Mouse (Mus musculus) right cerebral cortex, postnatal 4 days (tissue): ENCODE results near the gene Hs6st3.
A peak's percentile ranks its signal among the peaks of the same experiment; 100 is the strongest.
"Not testable (repeated sequence)": the region's sequence is repeated elsewhere in the genome, so short reads cannot be mapped to it uniquely, and the experiment has no call there.

ENCODE experiments used
- DNase-seq: peaks from one replicate; pipeline ENCODE4 v3.0.0-alpha.2; 2022

The Hs6st3 gene

GRCm38 (mm10) chr14:119452797-119453196 lies 314.7 kb downstream of the Hs6st3 start:
- DNase-seq: no peak

GRCm38 (mm10) chr14:119464308-119464707 lies 326.2 kb downstream of the Hs6st3 start:
- DNase-seq: no peak

DNA sequence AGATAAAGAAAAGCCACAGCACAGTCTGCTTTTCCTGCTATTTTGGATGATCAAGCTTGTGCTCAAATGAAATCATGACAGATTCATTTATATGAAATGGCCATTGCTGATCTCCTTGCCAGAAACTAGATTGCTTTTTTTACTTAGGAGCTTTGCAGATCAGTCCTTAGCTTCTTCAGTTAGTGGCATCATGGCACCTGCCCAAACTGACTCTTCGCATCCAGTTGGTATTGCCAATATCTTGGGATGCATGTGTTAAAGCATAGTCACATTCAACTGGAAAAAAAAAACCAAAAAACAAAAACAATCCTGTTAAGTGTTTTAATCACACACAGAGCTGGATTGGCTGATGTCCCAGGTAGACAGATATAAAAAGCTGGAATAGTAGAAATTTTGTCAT lies 326.7 kb downstream of the Hs6st3 start:
- DNase-seq: peak; percentile 42

GRCm38 (mm10) chr14:119466899-119467588 lies 328.9 kb downstream of the Hs6st3 start:
- DNase-seq: no peak

GRCm38 (mm10) chr14:119476582-119476981 lies 338.4 kb downstream of the Hs6st3 start:
- DNase-seq: no peak

- DNase-seq: no peak
Measured at GRCm38 (mm10) chr14:119477836-119478235, 339.7 kb downstream of the Hs6st3 start.

DNA sequence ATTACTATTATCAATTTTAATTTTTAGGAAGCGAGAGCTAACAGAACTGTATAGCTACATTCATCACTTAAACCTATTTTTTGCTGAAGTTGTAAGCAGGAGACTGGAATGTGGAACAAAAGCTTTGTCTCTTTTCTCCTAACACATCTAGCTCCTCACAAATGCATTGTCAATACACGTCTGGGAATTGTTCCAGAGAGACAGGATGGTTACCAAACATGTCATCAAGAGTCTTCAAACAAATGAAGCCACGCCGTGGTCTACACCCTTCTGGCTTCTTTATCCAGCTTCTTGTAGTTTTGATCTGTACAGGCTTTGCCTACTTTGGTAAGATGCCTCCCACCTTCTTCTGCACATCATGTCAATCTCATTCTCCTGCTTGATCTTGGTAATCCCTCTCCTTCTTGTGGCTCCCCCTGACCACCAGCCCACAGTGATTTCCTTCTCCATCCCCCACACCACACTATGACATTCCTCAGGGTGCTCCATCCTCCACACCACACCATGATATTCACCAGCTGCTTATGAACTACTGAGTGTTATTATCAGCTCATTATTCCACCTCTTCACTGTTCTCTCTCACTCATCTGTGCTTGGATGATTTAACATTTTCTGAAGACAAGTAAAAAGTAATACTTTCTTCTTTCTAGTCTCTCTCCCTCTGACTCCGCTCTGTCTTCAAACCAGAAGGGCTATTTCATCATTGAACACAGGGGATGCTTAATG lies 351.0 kb downstream of the Hs6st3 start:
- DNase-seq: no peak

DNA sequence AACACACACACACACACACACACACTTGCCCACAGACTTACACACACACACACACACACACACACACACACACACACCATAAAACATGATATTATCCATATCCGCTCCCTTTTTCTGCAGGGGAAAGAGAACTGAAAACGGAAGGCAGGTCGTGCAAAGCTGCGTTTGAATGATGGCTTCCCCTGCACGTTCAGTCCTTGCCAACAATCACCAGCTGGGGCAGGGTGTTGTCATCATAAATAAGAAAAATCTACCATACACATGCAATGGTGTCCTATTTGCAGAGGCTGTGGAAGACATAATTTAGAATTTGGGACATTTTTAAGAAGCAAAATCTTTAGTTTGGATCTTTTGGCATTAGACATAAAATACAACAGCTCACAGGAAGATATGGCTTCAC lies 382.5 kb downstream of the Hs6st3 start:
- DNase-seq: no peak

GRCm38 (mm10) chr14:119521056-119521455 lies 382.9 kb downstream of the Hs6st3 start:
- DNase-seq: no peak

GRCm38 (mm10) chr14:119532889-119533546 lies 394.9 kb downstream of the Hs6st3 start:
- no peak for DNase-seq

- DNase-seq: no peak
Measured at GRCm38 (mm10) chr14:119540505-119540904, 402.4 kb downstream of the Hs6st3 start.

GRCm38 (mm10) chr14:119544596-119544995 lies 406.5 kb downstream of the Hs6st3 start:
- DNase-seq: no peak

- DNase-seq: no peak
Measured at GRCm38 (mm10) chr14:119558356-119558755, 420.2 kb downstream of the Hs6st3 start.

- DNase-seq: no peak
Measured at GRCm38 (mm10) chr14:119582039-119582508, 443.9 kb downstream of the Hs6st3 start.

DNA sequence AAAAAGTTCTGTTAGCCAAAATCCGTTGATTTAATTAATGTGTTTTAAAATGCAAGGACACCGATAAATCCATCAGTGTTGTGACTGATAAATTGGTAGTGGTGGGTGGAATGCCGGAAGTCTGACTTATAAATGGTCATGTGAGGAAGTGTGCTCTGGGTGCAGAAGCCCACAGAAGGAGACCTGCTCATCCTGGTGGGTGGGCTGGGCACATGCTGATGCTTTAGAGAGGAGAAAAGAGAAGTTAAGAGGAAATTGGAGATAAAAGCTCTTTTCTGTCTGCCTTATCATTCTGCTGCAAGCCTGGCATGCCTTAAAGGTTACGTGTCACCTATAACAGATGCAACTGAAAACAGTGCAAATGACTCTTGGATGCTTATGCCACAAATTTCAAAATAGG lies 446.9 kb downstream of the Hs6st3 start:
- no peak for DNase-seq

DNA sequence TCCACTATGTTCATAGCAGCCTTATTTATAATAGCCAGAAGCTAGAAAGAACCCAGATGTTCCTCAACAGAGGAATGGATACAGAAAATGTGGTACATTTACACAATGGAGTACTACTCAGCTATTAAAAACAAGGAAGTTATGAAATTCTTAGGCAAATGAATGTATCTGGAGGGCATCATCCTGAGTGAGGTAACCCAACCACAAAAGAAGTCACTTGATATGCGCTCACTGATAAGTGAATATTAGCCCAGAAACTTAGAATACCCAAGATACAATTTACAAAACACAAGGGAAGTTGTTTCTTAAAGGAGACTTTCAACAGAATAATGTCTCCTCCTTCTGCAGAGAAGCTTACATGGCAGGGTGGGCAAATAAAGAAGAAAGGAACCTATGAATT lies 449.2 kb downstream of the Hs6st3 start:
- not testable (repeated sequence) for DNase-seq

GRCm38 (mm10) chr14:119604327-119604726 lies 466.2 kb downstream of the Hs6st3 start:
- no peak for DNase-seq

DNA sequence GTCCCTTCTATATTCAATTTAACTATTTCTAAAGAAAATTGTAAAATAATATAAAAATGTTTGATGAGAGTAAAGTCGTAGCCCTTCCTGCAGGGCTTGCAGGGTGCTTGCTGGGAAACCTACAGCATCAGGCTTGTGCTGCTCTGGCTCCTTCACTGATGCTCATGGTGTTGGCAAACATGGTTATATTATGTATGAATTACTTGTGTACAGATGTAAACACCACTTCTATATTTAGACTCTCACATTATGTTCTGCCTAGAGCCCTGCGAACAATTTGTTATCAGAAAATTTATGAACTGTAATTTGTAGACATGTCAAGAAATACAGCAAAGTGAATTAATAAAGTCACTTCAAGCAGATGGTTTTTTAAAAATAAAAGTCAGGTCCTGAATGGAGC lies 474.7 kb downstream of the Hs6st3 start:
- DNase-seq: no peak

- DNase-seq: no peak
Measured at GRCm38 (mm10) chr14:119629127-119629526, 491.0 kb downstream of the Hs6st3 start.

- no peak for DNase-seq
Measured at GRCm38 (mm10) chr14:119633090-119633489, 494.9 kb downstream of the Hs6st3 start.

DNA sequence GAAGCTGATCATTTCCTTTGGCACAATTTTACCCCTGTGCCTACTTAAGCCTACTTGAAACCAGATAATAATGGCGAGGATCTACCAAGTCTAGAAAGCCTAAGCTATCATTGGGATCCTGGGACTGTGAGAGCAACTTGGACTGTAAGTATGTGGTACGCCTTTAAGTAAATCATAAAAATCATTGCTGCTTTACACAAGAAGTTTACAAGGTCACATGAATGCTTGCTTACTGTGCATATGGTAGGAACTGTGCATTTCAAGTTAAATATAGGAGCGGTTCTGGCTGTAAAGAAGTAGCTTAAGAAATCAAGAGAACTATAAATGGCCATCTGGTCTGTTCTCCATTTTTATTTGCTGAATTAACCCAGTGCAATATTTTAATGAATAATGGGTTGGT lies 495.5 kb downstream of the Hs6st3 start:
- DNase-seq: no peak

DNA sequence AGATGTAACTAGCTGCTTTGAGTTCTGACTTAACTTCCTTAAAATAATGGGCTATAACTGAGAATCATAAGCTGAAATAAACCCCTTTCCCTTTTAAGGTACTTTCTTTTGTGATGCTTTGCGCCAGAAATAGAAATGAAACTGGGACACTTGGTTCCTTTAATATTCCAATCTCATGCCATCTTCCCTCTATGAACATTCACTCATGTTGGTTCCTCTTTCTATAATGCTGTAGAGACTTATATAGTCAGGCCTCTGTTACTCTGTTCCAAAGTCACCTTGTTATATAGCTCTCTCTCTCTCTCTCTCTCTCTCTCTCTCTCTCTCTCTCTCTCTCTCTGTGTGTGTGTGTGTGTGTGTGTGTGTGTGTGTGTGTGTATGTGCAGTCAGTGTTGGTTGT lies 504.7 kb downstream of the Hs6st3 start:
- DNase-seq: no peak

- DNase-seq: no peak
Measured at GRCm38 (mm10) chr14:119643840-119644239, 505.7 kb downstream of the Hs6st3 start.

DNA sequence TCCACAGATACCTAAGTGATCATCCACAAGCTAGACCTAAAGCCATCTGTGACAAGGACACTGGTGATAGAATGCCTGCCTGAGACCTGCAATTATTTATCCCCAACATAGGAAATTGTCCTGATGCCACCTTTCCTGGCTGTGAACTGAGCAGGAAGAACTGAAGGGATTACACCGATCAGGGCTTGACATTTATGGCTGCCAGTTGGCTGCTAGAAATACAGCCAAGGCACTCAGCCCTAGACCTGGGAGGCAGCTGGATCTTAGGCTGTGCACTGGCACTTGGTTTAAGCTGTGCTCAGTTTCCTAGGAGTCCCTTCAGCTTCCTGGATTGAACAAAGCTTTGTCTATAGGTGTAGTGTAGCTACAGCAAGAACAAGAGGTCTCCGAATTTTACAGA lies 518.8 kb downstream of the Hs6st3 start:
- DNase-seq: no peak
